10 mouse cellular contexts compared by ENCODE assay signal in the genomic region with DNA sequence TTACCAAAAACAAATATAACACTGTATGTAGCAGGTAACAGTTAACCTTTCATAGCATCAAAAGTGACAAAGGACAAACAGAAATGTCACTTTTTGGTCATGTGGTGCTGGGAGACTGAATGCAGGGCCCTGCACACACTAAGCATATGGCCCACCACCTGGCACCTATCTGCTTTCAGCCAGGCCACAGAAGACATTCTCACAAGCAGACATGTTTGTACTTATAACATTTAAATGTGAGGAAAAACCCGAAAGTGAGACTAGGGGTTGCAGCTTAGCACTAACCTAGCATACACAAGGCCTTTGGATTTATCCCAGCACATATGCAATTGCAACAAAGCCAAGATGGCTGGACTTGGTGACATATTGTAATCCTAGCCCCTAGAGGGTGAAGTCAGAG. TPM values are rescaled to one million over a fixed set of nuclear protein-coding genes. Genes with fewer than 3 reads are reported as not detected.
DNase-seq lines count a peak whose midpoint lies in the region; ATAC-seq and TF ChIP-seq lines count a peak whose summit lies in the region.
"Had no signal": no experiment of that assay in that cellular context is flagged by ENCODE, and none has a peak within 500 bp of the region (broad histone marks: within the 10 kb centered on the region; RNA-seq: fewer than 3 reads in every experiment).

No protein-coding gene starts in this region.

- peak overlapping the region; percentile 16; the same call in 1 of the 2 replicates for H3K9ac ChIP-seq in heart, embryonic 16.5 days (ENCODE audit: low read length)
- H3K9ac ChIP-seq in stomach, embryonic 15.5 days: no peak overlapping the region
- H3K9ac ChIP-seq in stomach, postnatal 0 days (ENCODE audit: low read length): no peak overlapping the region
- H3K9ac ChIP-seq in hindbrain, embryonic 15.5 days: no peak overlapping the region

- no peaks in the 10 kb centered on the region for H3K27me3 ChIP-seq in heart, embryonic 16.5 days (ENCODE audit: control insufficient read depth, insufficient read depth, low read length)
- no peaks in the 10 kb centered on the region for H3K27me3 ChIP-seq in stomach, embryonic 15.5 days (replicated peaks)
- no peaks in the 10 kb centered on the region for H3K27me3 ChIP-seq in stomach, postnatal 0 days (ENCODE audit: control insufficient read depth, insufficient read depth, low read length)
- no peaks in the 10 kb centered on the region for H3K27me3 ChIP-seq in hindbrain, embryonic 15.5 days

- intact Hi-C loops in left cerebral cortex, postnatal 10 days (cut with DNase I): no loop called here

- no peak for TF ChIP-seq CTCF in stomach, postnatal 0 days (IDR thresholded peaks at IDR 0.05; ENCODE audit: low read depth)

- peaks cover 11% of the 10 kb centered on the region for H3K4me1 ChIP-seq in heart, embryonic 16.5 days (ENCODE audit: control insufficient read depth, insufficient read depth, low read length)
- H3K4me1 ChIP-seq in stomach, embryonic 15.5 days: peaks cover 8% of the 10 kb centered on the region; the same call in 1 of the 2 replicates
- H3K4me1 ChIP-seq in stomach, postnatal 0 days (replicated peaks; ENCODE audit: control insufficient read depth, insufficient read depth): no peaks in the 10 kb centered on the region
- peaks cover 17% of the 10 kb centered on the region for H3K4me1 ChIP-seq in hindbrain, embryonic 15.5 days (replicated peaks)

- H3K27ac ChIP-seq in heart, embryonic 16.5 days (ENCODE audit: low read length): no peak overlapping the region
- no peak overlapping the region for H3K27ac ChIP-seq in stomach, embryonic 15.5 days
- H3K27ac ChIP-seq in stomach, postnatal 0 days (replicated peaks): no peak overlapping the region
- H3K27ac ChIP-seq in hindbrain, embryonic 15.5 days (replicated peaks): no peak overlapping the region

- peak overlapping the region; percentile 61; the same call in 1 of the 2 replicates for H3K4me2 ChIP-seq in heart, embryonic 16.5 days (ENCODE audit: low read depth, low read length)
- peak overlapping the region; percentile 32; the same call in 1 of the 2 replicates for H3K4me2 ChIP-seq in stomach, embryonic 15.5 days
- H3K4me2 ChIP-seq in stomach, postnatal 0 days (replicated peaks; ENCODE audit: low read depth): no peak overlapping the region
- H3K4me2 ChIP-seq in hindbrain, embryonic 15.5 days: 0 out of 2 replicates have a peak overlapping the region, but pooled peaks have one; percentile 4

- no peak for DNase-seq in heart, adult 9 months (ENCODE audit: low spot score in 2 of 2)
- no peak for DNase-seq in stomach, postnatal 0 days (ENCODE audit: low spot score)
- no peak for DNase-seq in spleen, adult 12 weeks (ENCODE audit: low spot score)
- DNase-seq in urinary bladder, postnatal 4 days (ENCODE audit: low spot score in 2 of 2): no peak
- DNase-seq in left cerebral cortex, postnatal 10 days (ENCODE audit: extremely low spot score in 1 of 2, low spot score in 2 of 2): no peak
- DNase-seq: lung, postnatal 36 days; right cerebral cortex, postnatal 14 days had no signal

- H3K4me3 ChIP-seq in heart, embryonic 16.5 days (ENCODE audit: low read length): no peak overlapping the region
- H3K4me3 ChIP-seq in stomach, embryonic 15.5 days (replicated peaks): no peak overlapping the region
- H3K4me3 ChIP-seq in stomach, postnatal 0 days (ENCODE audit: low read depth, low read length): no peak overlapping the region
- no peak overlapping the region for H3K4me3 ChIP-seq in hindbrain, embryonic 15.5 days

- TF ChIP-seq EP300 in stomach, postnatal 0 days (optimal IDR thresholded peaks at IDR 0.05): no peak

- peaks cover 26% of the 10 kb centered on the region for H3K36me3 ChIP-seq in heart, embryonic 16.5 days (ENCODE audit: control insufficient read depth, insufficient read depth)
- H3K36me3 ChIP-seq in stomach, embryonic 15.5 days: peaks cover 15% of the 10 kb centered on the region
- H3K36me3 ChIP-seq in stomach, postnatal 0 days (ENCODE audit: control insufficient read depth, insufficient read depth, low read length): no peaks in the 10 kb centered on the region
- peaks cover 20% of the 10 kb centered on the region for H3K36me3 ChIP-seq in hindbrain, embryonic 15.5 days

- H3K9me3 ChIP-seq in heart, embryonic 16.5 days (replicated peaks; ENCODE audit: control insufficient read depth, low read length): no peaks in the 10 kb centered on the region
- H3K9me3 ChIP-seq in stomach, embryonic 15.5 days: no peaks in the 10 kb centered on the region
- H3K9me3 ChIP-seq in stomach, postnatal 0 days (ENCODE audit: control insufficient read depth, low read length): no peaks in the 10 kb centered on the region
- no peaks in the 10 kb centered on the region for H3K9me3 ChIP-seq in hindbrain, embryonic 15.5 days

- no peak for ATAC-seq in heart, embryonic 16.5 days (replicated peaks; ENCODE audit: extremely low read depth, insufficient read depth, low FRiP score)
- no peak for ATAC-seq in stomach, embryonic 15.5 days (ENCODE audit: insufficient read depth, low FRiP score, low read depth)
- no peak for ATAC-seq in stomach, postnatal 0 days (ENCODE audit: low FRiP score, low TSS enrichment)
- no peak for ATAC-seq in hindbrain, embryonic 15.5 days (ENCODE audit: low FRiP score, low read depth)

- 85% methylated on average over 1 of the region's 1 CpGs for WGBS in heart, embryonic 16.5 days
- 80% methylated on average over 1 of the region's 1 CpGs for WGBS in stomach, embryonic 15.5 days
- 66% methylated on average over 1 of the region's 1 CpGs for WGBS in stomach, postnatal 0 days
- 92% methylated on average over 1 of the region's 1 CpGs for WGBS in hindbrain, embryonic 15.5 days

RNA-seq across cellular contexts. Expression of a gene that starts 2.0 kb away (rescaled TPM):
- 38.5 and 39.8 TPM in 2 replicates for polyA plus RNA-seq in heart, embryonic 16.5 days (2015; fragmentation: Nextera tagmentation; extraction: Ambion mirVana)
- polyA plus RNA-seq in stomach, embryonic 15.5 days (2015; fragmentation: Nextera tagmentation; extraction: Ambion mirVana): 45.2 and 52.3 TPM in 2 replicates
- 12.0 and 12.5 TPM in 2 replicates for polyA plus RNA-seq in stomach, postnatal 0 days (2015; fragmentation: Nextera tagmentation; extraction: Ambion mirVana)
- polyA plus RNA-seq in hindbrain, embryonic 15.5 days (2015; fragmentation: Nextera tagmentation; extraction: Ambion mirVana): 23.7 and 25.1 TPM in 2 replicates
- total RNA-seq in left cerebral cortex, postnatal 10 days (2021): 10 to 100 TPM; 17.4 to 17.7 TPM

RNA-seq across cellular contexts. Expression of a gene that starts 39.0 kb away (rescaled TPM):
- polyA plus RNA-seq in heart, embryonic 16.5 days (2015; fragmentation: Nextera tagmentation; extraction: Ambion mirVana): 55.7 and 58.6 TPM in 2 replicates
- polyA plus RNA-seq in stomach, embryonic 15.5 days (2015; fragmentation: Nextera tagmentation; extraction: Ambion mirVana): 63.4 and 63.7 TPM in 2 replicates
- polyA plus RNA-seq in stomach, postnatal 0 days (2015; fragmentation: Nextera tagmentation; extraction: Ambion mirVana): 25.1 and 27.3 TPM in 2 replicates
- 65.0 and 68.5 TPM in 2 replicates for polyA plus RNA-seq in hindbrain, embryonic 15.5 days (2015; fragmentation: Nextera tagmentation; extraction: Ambion mirVana)
- 100 to 1,000 TPM; 123 to 127 TPM for total RNA-seq in left cerebral cortex, postnatal 10 days (2021)

RNA-seq across cellular contexts. Expression of a gene that starts 40.0 kb away (rescaled TPM):
- 3.0 and 4.4 TPM in 2 replicates for polyA plus RNA-seq in heart, embryonic 16.5 days (2015; fragmentation: Nextera tagmentation; extraction: Ambion mirVana)
- 2.4 TPM in 2 replicates for polyA plus RNA-seq in stomach, embryonic 15.5 days (2015; fragmentation: Nextera tagmentation; extraction: Ambion mirVana)
- polyA plus RNA-seq in stomach, postnatal 0 days (2015; fragmentation: Nextera tagmentation; extraction: Ambion mirVana): 4.4 and 4.8 TPM in 2 replicates
- 0.51 and 0.64 TPM in 2 replicates for polyA plus RNA-seq in hindbrain, embryonic 15.5 days (2015; fragmentation: Nextera tagmentation; extraction: Ambion mirVana)
- total RNA-seq in left cerebral cortex, postnatal 10 days (2021): under 1 TPM; 0.34 to 0.58 TPM
